Mouse (Mus musculus) thymus, postnatal 4 days (tissue): ENCODE measurements at regions not wholly inside any gene's neighbourhood (a gene's known extent, or its start where the extent isn't known, plus 50 kb on each side); places are given as distances from the start of the nearest gene placed in this dataset.

ENCODE experiments used
- DNase-seq: peaks from one replicate; pipeline ENCODE4 v3.0.0; 2021

DNA sequence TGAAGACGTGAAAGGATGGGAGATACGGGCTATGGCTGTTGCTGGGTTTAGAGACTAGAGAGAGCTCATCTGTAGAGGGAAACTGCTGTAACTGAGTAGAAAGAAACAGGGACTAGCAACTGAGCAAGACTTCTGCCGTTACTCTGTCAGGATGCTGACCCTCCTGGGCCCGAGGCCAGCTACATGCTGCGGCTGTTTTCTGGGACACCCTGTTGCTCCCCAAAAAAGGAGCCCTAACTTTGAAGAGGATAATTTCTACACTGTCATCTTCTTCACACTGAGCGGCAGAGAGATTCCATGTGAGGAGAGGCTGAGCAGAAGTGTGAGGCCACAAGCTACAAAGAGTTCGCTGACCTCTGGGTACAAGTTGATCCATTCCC lies 74.2 kb upstream of the Ralgps2 start:
- no peak for DNase-seq

GRCm38 (mm10) chr1:157012950-157013668 lies 73.7 kb upstream of the Ralgps2 start:
- no peak for DNase-seq

GRCm38 (mm10) chr1:157011226-157011625 lies 71.8 kb upstream of the Ralgps2 start:
- no peak for DNase-seq

GRCm38 (mm10) chr1:157009427-157009826 lies 70.0 kb upstream of the Ralgps2 start:
- DNase-seq = no peak

GRCm38 (mm10) chr1:157007891-157008730 lies 68.7 kb upstream of the Ralgps2 start:
- DNase-seq = no peak

- DNase-seq = no peak
Observed at GRCm38 (mm10) chr1:157004312-157005074, 65.1 kb upstream of the Ralgps2 start.

- DNase-seq = no peak
Observed at GRCm38 (mm10) chr1:157003034-157003433, 63.6 kb upstream of the Ralgps2 start.

DNA sequence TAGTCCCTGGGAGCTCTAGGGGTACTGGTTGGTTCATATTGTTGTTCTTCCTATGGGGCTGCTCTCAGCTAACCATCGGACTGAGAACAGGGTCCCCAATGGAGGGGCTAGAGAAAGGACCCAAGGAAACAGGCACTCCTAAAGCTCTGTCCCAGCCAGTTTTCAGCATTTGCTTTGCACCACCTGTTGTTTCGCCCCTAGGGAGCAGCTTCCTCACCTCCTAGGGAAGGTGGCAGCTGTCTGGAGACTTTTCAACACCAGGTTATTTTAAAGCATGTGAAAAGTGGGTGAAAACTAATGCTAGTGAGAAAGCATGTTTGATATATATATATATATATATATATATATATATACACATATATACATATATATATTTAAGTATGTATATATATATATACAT lies 62.8 kb upstream of the Ralgps2 start:
- DNase-seq = no peak

- no peak for DNase-seq
Observed at GRCm38 (mm10) chr1:157001008-157001660, 61.7 kb upstream of the Ralgps2 start.

- DNase-seq = no peak
Observed at GRCm38 (mm10) chr1:156999947-157000346, 60.5 kb upstream of the Ralgps2 start.

GRCm38 (mm10) chr1:156999272-156999671 lies 59.8 kb upstream of the Ralgps2 start:
- DNase-seq = no peak

DNA sequence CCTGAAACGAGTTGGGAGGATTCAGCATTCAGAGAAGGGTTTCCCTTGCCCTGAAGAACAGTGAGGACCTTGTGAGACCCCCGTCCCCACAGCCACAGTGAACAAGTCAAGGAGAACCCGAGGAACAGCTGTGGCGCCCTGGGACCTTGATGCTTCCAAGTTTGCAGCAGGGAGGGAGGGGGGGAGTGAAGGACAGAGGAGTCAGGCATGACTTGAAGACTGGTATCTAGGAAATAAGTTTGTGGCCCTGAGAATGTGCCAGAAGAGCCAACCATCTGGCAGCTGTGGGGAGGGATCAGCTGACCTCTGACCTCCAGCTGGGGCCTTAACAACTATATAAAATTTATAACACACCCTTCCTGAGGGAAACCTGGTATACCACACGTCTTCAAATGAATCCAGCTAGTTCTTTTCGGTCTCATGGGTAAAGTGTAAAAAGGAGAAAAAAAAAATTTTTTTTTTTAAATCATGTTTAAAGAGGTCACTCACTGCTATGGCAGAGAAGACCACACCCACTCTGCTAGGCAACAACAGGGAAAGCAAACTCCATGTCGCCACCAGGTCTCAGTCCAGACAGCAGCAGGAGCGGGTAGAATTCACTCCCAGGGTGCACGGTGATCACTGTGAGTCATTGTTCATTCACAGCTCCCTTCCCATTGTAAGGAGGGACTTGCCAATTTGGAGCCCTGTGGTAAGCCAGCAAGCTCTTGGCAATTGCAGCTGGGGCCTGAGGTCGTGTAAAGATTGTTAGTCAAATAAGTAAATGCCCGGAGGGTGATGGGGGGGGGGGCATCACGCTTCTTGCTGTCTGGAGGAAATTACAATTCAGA lies 58.3 kb upstream of the Ralgps2 start:
- DNase-seq = no peak

DNA sequence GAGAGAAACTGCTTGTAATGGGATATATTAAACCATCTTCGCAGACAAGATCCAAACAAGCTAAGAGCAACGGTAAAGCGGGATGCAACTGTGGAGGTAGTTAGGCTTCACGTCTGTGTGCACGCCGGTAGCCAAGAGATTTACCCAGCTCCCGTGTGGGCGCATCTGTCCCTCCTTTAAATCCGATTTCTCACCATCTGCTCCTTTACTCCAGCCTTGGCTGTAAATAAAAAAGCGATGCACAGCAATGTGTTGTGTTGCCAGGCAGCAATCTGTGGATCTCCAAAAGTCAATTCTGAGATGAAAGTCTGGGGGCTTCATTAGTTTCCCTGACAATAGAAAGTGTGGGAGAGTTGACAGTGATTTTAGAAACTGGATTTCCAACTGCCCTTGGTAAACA lies 57.6 kb upstream of the Ralgps2 start:
- DNase-seq = no peak

DNA sequence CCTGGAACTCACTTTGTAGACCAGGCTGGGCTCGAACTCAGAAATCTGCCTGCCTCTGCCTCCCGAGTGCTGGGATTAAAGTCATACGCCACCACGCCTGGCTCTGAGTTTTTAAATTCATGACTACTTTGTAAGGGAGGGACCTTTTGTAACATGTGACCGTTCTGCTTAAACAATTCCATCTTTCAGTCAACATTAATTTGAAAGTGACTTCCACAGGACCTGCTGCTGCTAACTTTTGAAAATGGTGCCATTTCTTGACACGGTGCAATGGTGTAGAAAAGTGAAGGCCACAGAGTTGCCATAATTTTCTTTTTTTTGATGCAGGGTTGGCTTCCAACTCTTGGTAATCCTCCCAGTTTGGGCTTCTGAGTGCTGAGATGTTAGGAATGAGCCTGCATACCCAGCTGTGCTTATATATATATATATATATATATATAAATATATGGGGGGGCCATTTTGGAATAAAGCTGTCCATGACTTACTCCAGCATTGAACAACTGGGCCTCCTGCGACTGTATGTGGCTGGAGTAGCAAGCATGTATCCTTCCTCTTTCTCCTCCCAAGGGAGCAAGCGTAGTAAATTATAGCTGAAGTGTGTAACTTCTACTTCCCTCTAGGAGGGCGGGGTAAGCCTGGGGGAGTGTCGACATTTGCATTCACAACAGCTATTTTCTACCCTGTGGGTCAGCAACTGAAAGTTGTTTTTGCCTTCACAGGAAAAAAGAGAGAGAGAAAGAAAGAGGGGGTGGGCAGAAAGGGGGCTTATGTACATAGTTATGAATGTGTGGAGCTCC lies 56.9 kb upstream of the Ralgps2 start:
- no peak for DNase-seq

DNA sequence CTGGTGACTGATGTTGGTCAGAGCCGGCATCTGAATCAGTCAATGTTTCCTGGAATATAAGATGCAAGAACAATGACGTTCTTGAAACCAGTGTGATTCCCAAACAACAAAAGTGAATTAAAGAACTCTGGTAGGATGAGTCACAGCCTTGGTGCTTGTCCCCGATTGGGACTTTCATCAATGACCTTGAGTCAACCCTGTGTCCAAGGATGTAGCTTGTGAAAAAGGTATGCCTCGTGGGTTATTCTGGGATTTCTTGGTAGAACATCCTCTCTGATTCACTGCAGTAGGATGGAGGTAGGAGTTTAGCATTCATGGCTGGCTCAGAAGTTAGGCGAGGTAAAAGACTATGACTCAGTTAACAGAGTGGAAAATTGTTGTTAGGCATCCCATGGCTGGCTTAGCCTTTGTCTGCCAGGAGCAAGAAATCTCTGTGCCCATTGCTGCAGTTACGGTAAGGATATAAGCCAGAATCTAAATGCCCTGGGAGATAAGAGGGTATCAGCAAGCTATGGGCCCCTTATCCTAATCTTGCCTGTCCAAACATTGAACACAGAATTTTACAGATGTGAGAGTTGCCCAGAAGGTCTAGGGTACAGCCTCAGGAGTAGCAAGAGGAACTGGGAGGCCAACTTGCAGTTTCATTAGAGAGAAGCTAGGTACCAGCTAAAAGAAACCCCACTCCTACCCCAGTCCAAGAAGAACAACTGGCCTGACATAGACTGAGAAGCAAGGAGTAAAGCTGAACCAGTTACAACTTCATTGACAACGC lies 55.9 kb upstream of the Ralgps2 start:
- no peak for DNase-seq

DNA sequence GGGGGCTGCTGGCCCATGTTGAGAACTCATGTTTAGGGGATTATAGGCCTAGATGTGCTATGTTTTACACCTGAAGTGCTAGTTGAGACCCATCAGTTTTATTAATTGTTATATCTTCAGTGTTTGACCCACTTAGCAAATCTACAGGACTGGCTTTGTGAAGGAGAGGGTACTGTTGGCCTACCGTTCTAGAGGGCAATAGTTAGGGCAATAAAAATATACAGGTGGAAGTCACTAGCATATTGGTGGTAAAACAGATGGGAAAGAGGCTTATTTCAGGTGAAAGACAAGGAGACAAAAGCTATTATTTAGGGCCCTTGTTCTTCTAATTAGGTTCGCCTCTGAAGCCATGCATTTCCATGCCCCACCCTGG lies 55.2 kb upstream of the Ralgps2 start:
- no peak for DNase-seq

DNA sequence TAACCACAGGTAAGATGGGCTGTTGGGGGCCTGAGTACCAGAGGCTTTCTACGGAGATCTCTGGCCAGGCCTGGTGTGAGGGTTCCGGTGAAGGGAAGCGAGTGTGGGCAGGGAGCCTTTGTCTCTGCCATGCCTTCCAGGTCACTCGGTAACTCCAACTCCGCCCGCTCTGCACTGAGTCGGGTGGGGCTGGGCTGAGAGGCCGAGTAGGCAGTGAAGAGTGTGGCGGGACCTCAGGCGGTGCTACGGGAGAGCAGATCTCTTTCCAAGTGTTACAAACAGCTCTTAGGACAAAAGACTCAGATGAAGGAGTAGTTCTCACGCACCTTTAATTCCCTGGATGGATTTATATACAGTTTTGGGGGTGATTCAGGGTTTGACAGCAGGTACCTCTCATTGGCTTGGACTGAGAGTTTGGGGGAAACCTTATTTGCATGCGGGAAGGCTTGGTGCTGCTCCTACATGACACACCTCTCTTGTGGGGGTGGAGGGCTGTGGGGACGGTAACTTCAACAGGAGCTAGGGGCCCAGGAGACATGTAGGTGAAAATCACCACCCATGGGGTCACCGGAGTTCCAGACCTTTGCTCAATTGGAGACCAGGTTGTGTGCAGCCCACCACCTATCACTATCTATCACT lies 54.7 kb upstream of the Ralgps2 start:
- no peak for DNase-seq

DNA sequence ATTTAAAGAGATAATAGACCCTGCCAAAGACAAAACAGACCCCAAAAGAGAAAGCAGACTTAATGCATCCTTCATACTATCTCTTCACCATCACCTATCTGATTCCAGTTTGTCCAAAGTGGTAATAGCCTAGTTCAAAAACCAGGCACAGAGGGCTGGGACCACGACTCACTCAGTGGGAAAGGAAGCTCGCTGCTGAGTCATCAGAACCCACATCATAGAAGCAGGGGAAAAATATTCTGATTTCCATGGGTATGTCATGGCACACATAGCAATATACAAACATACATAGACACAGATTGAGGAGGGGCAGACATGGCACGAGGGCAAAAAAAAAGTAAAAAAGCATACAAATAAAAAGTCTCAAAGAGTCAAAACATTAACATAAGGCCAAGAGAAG lies 53.7 kb upstream of the Ralgps2 start:
- DNase-seq = no peak

DNA sequence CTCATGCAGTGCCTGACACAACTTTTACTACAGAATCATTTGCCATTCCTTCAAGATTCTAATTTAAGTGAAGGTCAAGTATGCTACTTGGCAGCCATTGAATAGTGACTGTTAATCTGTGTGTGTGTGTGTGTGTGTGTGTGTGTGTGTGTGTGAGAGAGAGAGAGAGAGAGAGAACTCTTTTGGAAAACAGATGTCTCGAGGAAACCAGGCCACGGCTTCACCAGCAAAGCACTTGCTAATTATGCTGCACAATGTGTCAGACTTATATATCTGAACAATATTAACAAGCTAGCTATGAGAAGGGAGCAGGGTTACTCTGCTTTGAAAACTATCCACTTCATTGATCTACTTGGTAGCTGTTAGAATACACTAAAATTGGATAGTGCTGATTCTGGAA lies 53.1 kb upstream of the Ralgps2 start:
- DNase-seq = no peak
